Mouse (Mus musculus) cerebellum, postnatal 4 days (tissue): Measurements from ENCODE around the gene Ncoa3.
A peak's percentile ranks its signal among the peaks of the same experiment; 100 is the strongest.

Experiments used
- DNase-seq, 2 experiments: peaks; one replicate each; pipeline ENCODE4 v3.0.0; 2022; ENCODE audit warnings: low spot score in 2 of 2, mixed read lengths in 1 of 2

The Ncoa3 gene

DNA sequence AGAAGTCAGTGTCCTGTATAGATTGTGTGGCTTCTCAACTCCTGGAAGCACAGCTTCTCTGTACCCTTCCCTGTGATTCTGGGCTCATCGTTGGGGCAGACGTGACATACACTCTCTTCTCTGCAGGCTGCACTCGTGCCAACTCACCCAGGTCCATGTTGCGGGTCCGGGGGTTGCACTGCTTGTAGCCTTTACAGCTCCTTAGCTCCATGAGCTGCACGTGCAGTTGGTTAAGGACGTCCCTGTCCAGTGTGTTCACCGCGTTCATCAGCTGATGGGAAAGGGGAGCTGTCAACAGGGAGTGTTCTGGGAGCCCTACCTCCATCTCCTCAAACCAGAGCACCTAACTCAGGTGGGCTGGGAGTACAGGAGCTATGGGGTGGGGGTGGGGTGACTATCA, 84.9 kb downstream of the Ncoa3 start:
- no peak for DNase-seq

DNA sequence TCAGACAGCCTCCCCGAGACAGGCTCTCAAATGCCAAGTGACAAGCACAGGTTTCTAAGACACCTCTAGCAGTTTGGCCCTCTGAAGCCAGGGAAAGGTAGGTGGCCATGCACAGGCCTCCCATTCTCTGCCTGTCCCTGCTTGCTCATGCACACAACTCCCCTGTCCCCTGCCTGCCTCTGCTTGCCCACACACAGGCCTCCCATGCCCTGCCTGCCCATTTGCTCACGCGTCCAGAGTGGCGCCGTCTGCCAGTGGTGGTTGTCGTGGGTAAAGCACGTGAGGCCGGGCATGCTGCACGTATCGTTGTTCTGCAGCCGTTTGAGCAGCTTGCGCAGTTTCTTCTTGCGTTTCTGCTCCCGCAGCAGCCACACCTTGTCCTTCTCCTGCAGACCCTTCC, 86.8 kb downstream of the Ncoa3 start:
- DNase-seq, result no peak

GRCm38 (mm10) chr2:166079961-166080885, 87.8 kb downstream of the Ncoa3 start:
- no peak for DNase-seq

DNA sequence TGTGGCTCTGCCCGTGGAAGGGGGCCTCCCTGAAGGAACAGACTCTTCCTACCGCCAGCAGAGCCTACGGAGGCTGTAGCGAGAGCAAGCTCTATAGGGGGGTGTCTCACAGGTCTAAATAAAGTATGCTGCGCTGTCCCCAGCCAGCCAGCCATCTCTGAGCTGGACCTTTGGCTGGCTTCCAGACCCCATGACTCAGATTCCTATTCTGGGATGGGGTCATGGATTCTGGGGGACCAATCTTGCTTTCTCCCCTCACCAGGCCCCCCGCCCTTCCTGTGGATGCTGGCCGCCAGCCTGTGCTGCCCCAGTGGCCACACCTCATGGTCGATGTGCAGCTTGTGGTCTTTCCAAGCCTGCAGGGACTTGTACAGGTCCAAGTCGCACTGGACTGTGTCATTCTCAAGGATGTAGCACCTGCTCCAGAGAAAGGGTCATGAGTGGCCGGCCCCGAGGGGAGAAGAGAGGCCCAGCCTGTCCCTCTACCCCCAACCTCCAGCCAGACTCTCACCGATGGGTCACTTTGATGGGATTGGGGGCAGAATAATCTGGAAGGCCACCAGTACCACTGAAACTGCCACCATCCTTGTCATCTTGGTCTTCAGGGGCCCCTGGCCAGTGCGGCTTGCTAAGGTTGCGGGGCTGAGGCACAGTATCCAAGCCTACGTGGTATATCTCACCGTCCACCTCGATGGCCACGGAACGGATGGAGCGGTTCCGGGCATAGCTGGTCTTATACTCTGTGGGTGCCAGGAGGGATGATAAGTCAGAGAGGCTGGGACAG, 88.7 kb downstream of the Ncoa3 start:
- no peak for DNase-seq

GRCm38 (mm10) chr2:166082193-166082592, 89.8 kb downstream of the Ncoa3 start:
- peak; percentile 63 to 77 for DNase-seq

GRCm38 (mm10) chr2:166082661-166083060, 90.2 kb downstream of the Ncoa3 start:
- no peak for DNase-seq

GRCm38 (mm10) chr2:166083542-166084031, 91.2 kb downstream of the Ncoa3 start:
- DNase-seq, result no peak

DNA sequence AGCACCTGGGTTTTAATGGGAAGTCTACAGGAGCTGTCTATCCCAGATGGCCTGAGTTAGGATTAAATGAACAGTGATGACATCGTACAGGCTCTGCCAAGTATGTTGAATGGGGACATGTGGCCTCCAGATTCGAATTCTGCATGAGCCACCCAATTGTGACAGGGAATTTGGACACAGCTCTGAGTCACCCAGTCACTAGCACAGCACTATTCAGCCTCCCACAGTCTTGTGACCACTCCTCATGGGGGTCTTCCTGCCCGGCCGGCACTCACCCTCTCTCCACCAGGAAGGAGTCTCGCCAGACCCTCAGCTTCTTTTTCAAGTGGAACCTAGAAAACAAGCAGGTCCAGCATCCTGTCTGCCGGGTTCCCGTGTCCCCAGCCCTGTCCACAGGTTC, 91.7 kb downstream of the Ncoa3 start:
- DNase-seq, result no peak

- peak; percentile 52 to 74 for DNase-seq
Measured at GRCm38 (mm10) chr2:166084964-166085363, 92.5 kb downstream of the Ncoa3 start.

DNA sequence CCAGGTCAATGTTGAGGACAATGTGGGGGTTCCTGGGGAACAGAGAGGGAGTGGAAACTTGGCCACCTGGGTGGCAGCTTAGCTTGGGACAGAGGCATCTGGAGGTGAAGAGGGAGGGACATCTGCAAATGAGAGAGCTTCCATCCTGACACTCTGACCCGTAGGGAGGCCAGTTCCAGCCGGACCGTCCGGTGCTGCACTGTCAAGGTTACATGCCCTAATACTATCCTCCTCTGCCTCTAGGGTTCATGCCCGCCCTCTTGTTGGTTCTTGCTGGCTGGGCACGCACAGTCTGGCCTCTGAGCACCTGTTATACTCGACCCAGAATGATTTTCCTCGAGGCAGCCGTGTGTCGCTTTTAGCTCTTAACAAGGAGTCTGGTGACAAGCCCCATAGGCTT, 93.3 kb downstream of the Ncoa3 start:
- DNase-seq, result no peak

GRCm38 (mm10) chr2:166086457-166087233, 94.2 kb downstream of the Ncoa3 start:
- no peak for DNase-seq

DNA sequence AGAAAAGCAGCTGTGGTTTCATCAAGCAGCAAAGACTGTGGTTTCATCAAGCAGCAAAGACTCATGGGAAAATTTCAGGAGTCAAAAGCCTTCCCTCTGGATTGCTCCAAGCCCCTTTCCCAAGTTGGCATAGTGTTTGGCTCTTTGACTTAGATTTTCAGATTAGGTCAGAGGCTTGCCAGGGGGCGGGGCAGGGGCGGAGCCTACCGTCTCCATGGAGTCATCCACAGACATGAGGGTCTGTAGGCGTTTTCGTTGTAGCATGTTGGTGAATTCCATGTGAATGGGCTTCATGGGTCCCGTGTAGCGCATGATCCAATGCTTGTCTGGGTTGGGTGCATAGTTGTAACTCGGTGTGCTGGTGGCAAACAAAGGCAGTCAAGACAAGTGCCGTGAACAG, 96.6 kb downstream of the Ncoa3 start:
- DNase-seq, result no peak

- DNase-seq, result no peak
Measured at GRCm38 (mm10) chr2:166090131-166090581, 97.7 kb downstream of the Ncoa3 start.

- no peak for DNase-seq
Measured at GRCm38 (mm10) chr2:166091599-166091998, 99.2 kb downstream of the Ncoa3 start.

DNA sequence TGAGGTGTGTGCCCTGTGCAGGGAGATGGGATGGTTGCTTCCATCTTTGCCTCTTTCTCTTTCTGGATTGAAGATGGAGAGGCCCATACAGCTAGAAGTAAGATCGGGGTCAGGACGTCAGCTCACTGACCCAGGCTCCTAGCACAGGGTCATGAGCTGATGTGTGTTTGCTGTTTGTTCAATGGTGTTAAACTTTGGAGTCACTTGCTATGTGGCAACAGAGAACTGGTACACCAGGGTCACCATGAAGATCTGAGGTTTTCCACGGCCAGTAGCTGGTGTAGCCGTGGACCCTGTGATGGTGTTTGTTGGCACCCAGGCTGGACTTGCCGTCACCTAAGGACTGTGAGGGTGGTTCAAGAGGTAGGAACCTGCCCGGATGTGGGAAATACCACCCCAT, 100.0 kb downstream of the Ncoa3 start:
- no peak for DNase-seq

GRCm38 (mm10) chr2:166096300-166096699, 103.9 kb downstream of the Ncoa3 start:
- no peak for DNase-seq

DNA sequence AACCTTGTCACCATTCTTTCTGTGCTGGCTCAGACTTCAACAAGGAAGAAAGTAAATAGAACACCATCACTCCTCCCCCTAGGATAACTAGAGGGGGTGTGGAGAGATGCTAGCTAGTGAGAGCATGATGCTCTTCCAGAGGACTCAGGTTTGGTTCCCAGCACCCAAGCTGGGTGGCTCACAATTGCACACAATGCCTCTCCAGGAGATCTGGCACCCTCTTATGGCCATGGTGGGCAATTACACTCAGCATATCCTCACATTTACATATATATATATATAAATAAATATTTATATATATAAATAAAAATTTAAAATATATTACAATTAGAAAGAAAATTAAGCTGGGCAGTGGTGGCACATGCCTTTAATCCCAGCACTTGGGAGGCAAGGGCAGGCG, 104.4 kb downstream of the Ncoa3 start:
- no peak for DNase-seq

GRCm38 (mm10) chr2:166097443-166098291, 105.2 kb downstream of the Ncoa3 start:
- DNase-seq, result no peak

DNA sequence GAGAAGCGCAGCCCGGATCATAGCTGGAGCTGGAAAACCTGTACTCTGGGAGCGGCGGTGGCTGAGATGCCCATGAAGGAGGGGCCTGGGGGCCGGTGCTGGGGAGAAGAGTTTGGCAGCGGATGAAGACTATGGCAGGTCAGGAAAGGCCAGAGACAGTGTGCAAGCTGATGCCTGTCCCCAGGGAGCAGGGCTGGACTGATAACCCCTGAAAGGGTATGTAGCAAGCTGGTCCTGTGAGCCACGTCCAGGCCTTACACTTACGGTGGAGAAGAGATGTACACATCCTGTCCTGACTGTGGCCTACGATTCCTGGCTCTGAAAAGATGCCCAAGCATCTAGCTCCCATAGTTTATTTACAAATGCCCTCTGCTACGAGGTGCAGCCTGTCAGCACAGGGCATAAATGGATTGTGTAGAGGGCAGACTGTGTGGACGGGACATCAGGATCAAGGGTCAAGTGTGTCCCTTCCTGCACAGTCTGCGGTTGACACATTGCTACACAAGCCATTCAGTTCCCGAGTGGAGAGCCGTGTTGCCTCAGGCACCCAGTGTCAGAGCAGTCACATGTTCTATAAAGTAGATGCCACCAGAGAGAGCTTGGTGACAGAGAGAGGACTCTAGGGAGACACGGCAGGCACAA, 106.0 kb downstream of the Ncoa3 start:
- no peak for DNase-seq
